ENCODE assay signal across 8 mouse cellular contexts in genomic region chr11:79095713-79096112, GRCm38 (mm10). TPM values are rescaled to one million over a fixed set of nuclear protein-coding genes. Genes with fewer than 3 reads are reported as not detected.
A peak's percentile ranks its signal among the peaks of the same experiment; 100 is the strongest.
DNase-seq lines count a peak whose midpoint lies in the region; ATAC-seq and TF ChIP-seq lines count a peak whose summit lies in the region.
"Had no signal": no experiment of that assay in that cellular context is flagged by ENCODE, and none has a peak within 500 bp of the region (broad histone marks: within the 10 kb centered on the region; RNA-seq: fewer than 3 reads in every experiment).

No protein-coding gene starts in this region.

- intact Hi-C loops in left cerebral cortex, postnatal 36 days (cut with DNase I): no loop called here
- intact Hi-C loops in left cerebral cortex, postnatal 10 days (cut with DNase I): no loop called here

- peak overlapping the region; percentile 69; the same call in 1 of the 2 replicates for H3K27ac ChIP-seq in liver, postnatal 0 days (ENCODE audit: low read depth)
- H3K27ac ChIP-seq in embryonic facial prominence, embryonic 11.5 days (replicated peaks; ENCODE audit: low read depth, low read length): no peak overlapping the region; the same call in 1 of the 2 replicates
- peak overlapping the region; percentile 49 for H3K27ac ChIP-seq in hindbrain, postnatal 0 days

- DNase-seq in liver, postnatal 0 days: no peak
- DNase-seq in liver: no peak
- DNase-seq in embryonic facial prominence, embryonic 11.5 days (ENCODE audit: low spot score): peak; percentile 18
- peak; percentile 45 for DNase-seq in hindbrain, postnatal 0 days (ENCODE audit: low spot score)
- peak; percentile 77 for DNase-seq in retina, embryonic 14.5 days (ENCODE audit: low spot score)
- no peak for DNase-seq in left cerebral cortex, postnatal 36 days (ENCODE audit: low spot score in 2 of 2)
- DNase-seq in left cerebral cortex, postnatal 10 days (ENCODE audit: extremely low spot score in 1 of 2, low spot score in 2 of 2): no peak
- DNase-seq: kidney, adult 18-20 months had no signal

- no peak overlapping the region for H3K9ac ChIP-seq in liver, postnatal 0 days (replicated peaks)
- peak overlapping the region; percentile 32; the same call in 1 of the 2 replicates for H3K9ac ChIP-seq in embryonic facial prominence, embryonic 11.5 days (replicated peaks; ENCODE audit: low read length)
- no peak overlapping the region for H3K9ac ChIP-seq in hindbrain, postnatal 0 days (replicated peaks; ENCODE audit: low read length)

- H3K9me3 ChIP-seq in liver, postnatal 0 days (ENCODE audit: low read length): no peaks in the 10 kb centered on the region
- no peaks in the 10 kb centered on the region for H3K9me3 ChIP-seq in embryonic facial prominence, embryonic 11.5 days (replicated peaks; ENCODE audit: control insufficient read depth, low read length)
- H3K9me3 ChIP-seq in hindbrain, postnatal 0 days (ENCODE audit: low read length): no peaks in the 10 kb centered on the region

- H3K27me3 ChIP-seq in liver, postnatal 0 days (ENCODE audit: insufficient read depth, low read length): no peaks in the 10 kb centered on the region
- no peaks in the 10 kb centered on the region for H3K27me3 ChIP-seq in embryonic facial prominence, embryonic 11.5 days (ENCODE audit: control insufficient read depth, insufficient read depth, low read length)
- no peaks in the 10 kb centered on the region for H3K27me3 ChIP-seq in hindbrain, postnatal 0 days (ENCODE audit: insufficient read depth, low read length)

- ATAC-seq in liver, postnatal 0 days: no peak
- no peak for ATAC-seq in embryonic facial prominence, embryonic 11.5 days (replicated peaks; ENCODE audit: insufficient number of reproducible peaks, low FRiP score, low TSS enrichment, low read depth)
- peak; percentile 80 for ATAC-seq in hindbrain, postnatal 0 days

- TF ChIP-seq EP300 in liver, postnatal 0 days (IDR thresholded peaks at IDR 0.05; ENCODE audit: low read depth): no peak

- 62% methylated on average over 2 of the region's 2 CpGs for WGBS in liver, postnatal 0 days (ENCODE audit: insufficient replicate concordance)
- WGBS in embryonic facial prominence, embryonic 11.5 days: 7% methylated on average over 2 of the region's 2 CpGs
- 19% methylated on average over 2 of the region's 2 CpGs for WGBS in hindbrain, postnatal 0 days

- 0 out of 2 replicates have a peak, but pooled peaks cover 5% of the 10 kb centered on the region for H3K4me1 ChIP-seq in liver, postnatal 0 days (ENCODE audit: insufficient read depth)
- no peaks in the 10 kb centered on the region; the same call in 1 of the 2 replicates for H3K4me1 ChIP-seq in embryonic facial prominence, embryonic 11.5 days (ENCODE audit: control insufficient read depth, insufficient read depth, low read length)
- peaks cover 18% of the 10 kb centered on the region; the same call in 1 of the 2 replicates for H3K4me1 ChIP-seq in hindbrain, postnatal 0 days (ENCODE audit: insufficient read depth, low read length)

- TF ChIP-seq CTCF in liver, postnatal 0 days (IDR thresholded peaks at IDR 0.05; ENCODE audit: low read depth): no peak
- no peak; the same call in 1 of the 2 replicates for TF ChIP-seq CTCF in hindbrain, postnatal 0 days (IDR thresholded peaks at IDR 0.05; ENCODE audit: low read depth)

- H3K4me3 ChIP-seq in liver, postnatal 0 days (ENCODE audit: low read depth, low read length): no peak overlapping the region
- H3K4me3 ChIP-seq in embryonic facial prominence, embryonic 11.5 days (ENCODE audit: low read depth, low read length): no peak overlapping the region
- no peak overlapping the region for H3K4me3 ChIP-seq in hindbrain, postnatal 0 days (ENCODE audit: low read length)

- no peaks in the 10 kb centered on the region for H3K36me3 ChIP-seq in liver, postnatal 0 days (replicated peaks; ENCODE audit: insufficient read depth, low read length)
- H3K36me3 ChIP-seq in embryonic facial prominence, embryonic 11.5 days (replicated peaks; ENCODE audit: control insufficient read depth, insufficient read depth, low read depth, low read length): no peaks in the 10 kb centered on the region
- H3K36me3 ChIP-seq in hindbrain, postnatal 0 days (ENCODE audit: insufficient read depth, low read length): no peaks in the 10 kb centered on the region

- no peak overlapping the region for H3K4me2 ChIP-seq in liver, postnatal 0 days (ENCODE audit: low read depth, low read length)
- H3K4me2 ChIP-seq in embryonic facial prominence, embryonic 11.5 days (ENCODE audit: low read depth, low read length): no peak overlapping the region
- H3K4me2 ChIP-seq in hindbrain, postnatal 0 days (ENCODE audit: low read depth, low read length): no peak overlapping the region

RNA-seq across cellular contexts. Expression of gene Ksr1, which starts 50.5 kb away (rescaled TPM):
- polyA plus RNA-seq in liver, postnatal 0 days (2015; fragmentation: Nextera tagmentation; extraction: Ambion mirVana): 0.81 and 1.0 TPM in 2 replicates
- polyA plus RNA-seq in embryonic facial prominence, embryonic 11.5 days (2014; fragmentation: Nextera tagmentation; extraction: Ambion mirVana): 2.9 and 4.3 TPM in 2 replicates
- 48.0 and 51.3 TPM in 2 replicates for total RNA-seq in hindbrain, postnatal 0 days (2014; rRNA removed)
- 1.9 and 2.5 TPM in 2 replicates for polyA plus RNA-seq in hindbrain, postnatal 0 days (2015; fragmentation: Nextera tagmentation; extraction: Ambion mirVana)
- total RNA-seq in left cerebral cortex, postnatal 36 days (2021): 10 to 100 TPM; 53.4 to 70.5 TPM
- total RNA-seq in left cerebral cortex, postnatal 10 days (2021): 10 to 100 TPM; 51.2 to 51.6 TPM

Comparison
In these comparisons a context has a peak if more than half of its experiments do, and no peak if none do; other contexts are left out.
1. DNase-seq: peak in embryonic facial prominence, embryonic 11.5 days (single experiment), hindbrain, postnatal 0 days (single experiment) and retina, embryonic 14.5 days (single experiment); none in liver, postnatal 0 days (single experiment), liver (single experiment), left cerebral cortex, postnatal 36 days (0 of 2) and left cerebral cortex, postnatal 10 days (0 of 2).